Mouse (Mus musculus) G1E (cell line): ENCODE measurements around the gene Ubp1. TPM values are rescaled to one million over a fixed set of nuclear protein-coding genes. Genes with fewer than 3 reads are reported as not detected.

ENCODE experiments used
- ATAC-seq: 2 replicates; pipeline ENCODE4 v1.8.0; 2016; ENCODE audit warnings: mild to moderate bottlenecking; ENCODE audit not compliant: insufficient number of reproducible peaks, poor library complexity, low FRiP score, severe bottlenecking; ENCODE audit errors: extremely low read depth
- DNase-seq: peaks from one replicate; pipeline ENCODE4 v3.0.0; 2012; ENCODE audit warnings: low spot score
- H3K27me3 ChIP-seq: 2 replicates; pipeline ENCODE4 v1.6.1; 2012; ENCODE audit warnings: mild to moderate bottlenecking, low read length, inconsistent platforms; ENCODE audit not compliant: insufficient read depth
- H3K36me3 ChIP-seq: replicated peaks from 2 replicates; pipeline ENCODE3; 2012; ENCODE audit warnings: mild to moderate bottlenecking, inconsistent platforms
- H3K4me1 ChIP-seq: 2 replicates; pipeline ENCODE4 v1.6.1; 2012; ENCODE audit warnings: low read depth, low read length, inconsistent platforms, mixed read lengths; ENCODE audit not compliant: insufficient read depth
- H3K4me3 ChIP-seq: 2 replicates; pipeline ENCODE4 v1.5.1; 2012; ENCODE audit warnings: low read depth, mild to moderate bottlenecking, inconsistent platforms, low read length, moderate library complexity, mixed read lengths
- H3K9me3 ChIP-seq: replicated peaks from 2 replicates; pipeline ENCODE4 v1.6.1; 2012; ENCODE audit warnings: inconsistent platforms
- CTCF ChIP-seq: IDR thresholded peaks from 2 replicates; pipeline ENCODE4 v1.5.1; 2012; ENCODE audit warnings: low read depth, low read length, inconsistent platforms, mixed read lengths
- GATA1 ChIP-seq: IDR thresholded peaks from 2 replicates; pipeline ENCODE4 v1.6.1; 2012; ENCODE audit warnings: borderline replicate concordance, low read length, inconsistent platforms, mixed read lengths
- GATA2 ChIP-seq: IDR thresholded peaks from 2 replicates; pipeline ENCODE4 v1.6.1; 2012; ENCODE audit warnings: low read depth, low read length, inconsistent platforms, borderline replicate concordance
- POLR2AphosphoS5 ChIP-seq: IDR thresholded peaks from 2 replicates; pipeline ENCODE4 v1.6.1; 2012; ENCODE audit warnings: low read depth, low read length, inconsistent platforms; ENCODE audit not compliant: insufficient replicate concordance
- TAL1 ChIP-seq: conservative IDR thresholded peaks from 2 replicates; pipeline ENCODE4 v1.6.1; 2012; ENCODE audit warnings: low read depth, low read length, inconsistent platforms, mixed read lengths
- polyA plus RNA-seq: library from polyadenylated mRNA; stranded (reverse); fragments of >175 nt; gene quantifications from 2 replicates; pipeline ENCODE4 v1.2.3, GENCODE M21; 2012
- total RNA-seq, 2 experiments: library from RNA; stranded (forward) in 1 of 2; stranded (reverse) in 1 of 2; fragments of 200-1000 nt in 1 of 2; fragments of >200 nt in 1 of 2; fragmentation: Nextera tagmentation in 1 of 2; gene quantifications; 2 replicates each; pipeline ENCODE4 v1.2.3; 2014 to 2017

Ubp1 gene
- total and polyA plus RNA-seq, 3 experiments, result 75.0 to 147 (median 76.7) TPM

- peaks cover 6% of the 10 kb centered on the region for H3K9me3 ChIP-seq
- H3K27me3 ChIP-seq, result peaks cover 2% of the 10 kb centered on the region; the same call in 1 of the 2 replicates
- TF ChIP-seq GATA1 (no peak), CTCF (no peak), POLR2AphosphoS5 (no peak), GATA2 (no peak), TAL1 (no peak)
- no peak overlapping the region for H3K4me3 ChIP-seq
- no peak for DNase-seq
- ATAC-seq, result no peak
- no peaks in the 10 kb centered on the region for H3K36me3 ChIP-seq
- peaks cover 5% of the 10 kb centered on the region; the same call in 1 of the 2 replicates for H3K4me1 ChIP-seq
Measured at GRCm38 (mm10) chr9:114025182-114025581, 94.4 kb downstream of the Ubp1 start.

- no peak for TF ChIP-seq TAL1
- no peak for TF ChIP-seq POLR2AphosphoS5
- no peak for TF ChIP-seq CTCF
- TF ChIP-seq GATA2, result no peak
- no peak for TF ChIP-seq GATA1
Measured at GRCm38 (mm10) chr9:114025846-114026245, 95.1 kb downstream of the Ubp1 start.

GRCm38 (mm10) chr9:114026261-114026934, 95.7 kb downstream of the Ubp1 start:
- peak overlapping the region; percentile 6; the same call in 1 of the 2 replicates for H3K4me3 ChIP-seq
- H3K36me3 ChIP-seq, result no peaks in the 10 kb centered on the region
- TF ChIP-seq POLR2AphosphoS5 (no peak), CTCF (no peak), TAL1 (no peak), GATA1 (no peak), GATA2 (no peak)
- peaks cover 6% of the 10 kb centered on the region for H3K9me3 ChIP-seq
- DNase-seq, result no peak
- peaks cover 2% of the 10 kb centered on the region; the same call in 1 of the 2 replicates for H3K27me3 ChIP-seq
- H3K4me1 ChIP-seq, result peaks cover 5% of the 10 kb centered on the region; the same call in 1 of the 2 replicates
- ATAC-seq, result no peak

More at GRCm38 (mm10) chr9:114025846-114026245, 95.1 kb downstream of the Ubp1 start:
- peaks cover 5% of the 10 kb centered on the region; the same call in 1 of the 2 replicates for H3K4me1 ChIP-seq
- peaks cover 2% of the 10 kb centered on the region; the same call in 1 of the 2 replicates for H3K27me3 ChIP-seq
- H3K4me3 ChIP-seq, result no peak overlapping the region
- no peak for DNase-seq
- H3K36me3 ChIP-seq, result no peaks in the 10 kb centered on the region
- H3K9me3 ChIP-seq, result peaks cover 6% of the 10 kb centered on the region
- ATAC-seq, result no peak

Other genes starting within 250 kb of the Ubp1 start
- gene Pdcd6ip, start 222.7 kb upstream of the Ubp1 start, total RNA-seq (2014; fragmentation: Nextera tagmentation), result 211 and 215 TPM in 2 replicates
- gene Pdcd6ip, start 222.7 kb upstream of the Ubp1 start, total RNA-seq (2017), result 66.9 and 89.7 TPM in 2 replicates
- 224 and 271 TPM in 2 replicates for gene Pdcd6ip, start 222.7 kb upstream of the Ubp1 start, polyA plus RNA-seq
- 83.4 and 92.0 TPM in 2 replicates for gene Clasp2, start 189.5 kb upstream of the Ubp1 start, total RNA-seq (2014; fragmentation: Nextera tagmentation)
- 40.4 and 41.8 TPM in 2 replicates for gene Clasp2, start 189.5 kb upstream of the Ubp1 start, total RNA-seq (2017)
- gene Clasp2, start 189.5 kb upstream of the Ubp1 start, polyA plus RNA-seq, result 7.9 and 8.7 TPM in 2 replicates
- 0.29 and 0.38 TPM in 2 replicates for gene Fbxl2, start 115.3 kb downstream of the Ubp1 start, total RNA-seq (2014; fragmentation: Nextera tagmentation)
- gene Fbxl2, start 115.3 kb downstream of the Ubp1 start, total RNA-seq (2017), result 0.16 and 0.17 TPM in 2 replicates
- gene Fbxl2, start 115.3 kb downstream of the Ubp1 start, polyA plus RNA-seq, result 0.11 and 0.12 TPM in 2 replicates
- not detected in 2 replicates for gene Susd5, start 126.2 kb downstream of the Ubp1 start, total RNA-seq (2014; fragmentation: Nextera tagmentation)
- 0.06 and 0.16 TPM in 2 replicates for gene Susd5, start 126.2 kb downstream of the Ubp1 start, total RNA-seq (2017)
- gene Susd5, start 126.2 kb downstream of the Ubp1 start, polyA plus RNA-seq, result not detected in 2 replicates